Mouse (Mus musculus) midbrain, embryonic 12.5 days (tissue): ENCODE data around the gene Ppcdc. TPM values are rescaled to one million over a fixed set of nuclear protein-coding genes. Genes with fewer than 3 reads are reported as not detected.
A peak's percentile ranks its signal among the peaks of the same experiment; 100 is the strongest.

Experiments used
- ATAC-seq: fragments of 200-750 bp; cut with Nextera tagmentation; 2 replicates; pipeline ENCODE4 v1.8.0; 2017; ENCODE audit warnings: low read depth, moderate TSS enrichment, moderate library complexity; ENCODE audit not compliant: low FRiP score
- H3K27ac ChIP-seq: fragments of 300-500 bp; sonication (generic); replicated peaks from 2 replicates; pipeline ENCODE4 v1.5.1; 2016; ENCODE audit warnings: mild to moderate bottlenecking
- H3K27me3 ChIP-seq: fragments of 300-500 bp; sonication (generic); 2 replicates; pipeline ENCODE4 v1.6.1; 2016; ENCODE audit warnings: mild to moderate bottlenecking
- H3K36me3 ChIP-seq: fragments of 300-500 bp; sonication (generic); 2 replicates; pipeline ENCODE4 v1.6.1; 2016
- H3K4me1 ChIP-seq: fragments of 300-500 bp; sonication (generic); 2 replicates; pipeline ENCODE4 v1.6.1; 2016
- H3K4me2 ChIP-seq: fragments of 300-500 bp; sonication (generic); replicated peaks from 2 replicates; pipeline ENCODE4 v1.6.1; 2016; ENCODE audit warnings: mild to moderate bottlenecking, moderate library complexity
- H3K4me3 ChIP-seq: fragments of 300-500 bp; sonication (generic); 2 replicates; pipeline ENCODE4 v1.5.1; 2016; ENCODE audit warnings: mild to moderate bottlenecking
- H3K9ac ChIP-seq: fragments of 300-500 bp; sonication (generic); replicated peaks from 2 replicates; pipeline ENCODE4 v1.6.1; 2016; ENCODE audit warnings: mild to moderate bottlenecking, moderate library complexity
- H3K9me3 ChIP-seq: fragments of 300-500 bp; sonication (generic); 2 replicates; pipeline ENCODE4 v1.6.1; 2016; ENCODE audit warnings: mild to moderate bottlenecking
- WGBS: fragments of 180-500 bp; shearing (Covaris S2); methylation state at CpG from one replicate; pipeline ENCODE4 v1.1.7; 2016; 5-methylcytosine and 5-hydroxymethylcytosine counted together
- polyA plus RNA-seq: library from polyadenylated mRNA; unstranded; fragments of >200 nt; fragmentation: Nextera tagmentation; extraction: Ambion mirVana; gene quantifications from 2 replicates; pipeline ENCODE4 v1.2.1, GENCODE M21; 2016

Gene Ppcdc
- polyA plus RNA-seq, 1 experiment from 2014 or later, result 23.3 TPM

- H3K36me3 ChIP-seq, result peaks cover 62% of the 10 kb centered on the region
- WGBS, result 72% methylated on average over 1 of the region's 1 CpGs
- H3K9me3 ChIP-seq, result no peaks in the 10 kb centered on the region
- H3K9ac ChIP-seq, result no peak overlapping the region
- H3K27me3 ChIP-seq, result no peaks in the 10 kb centered on the region
- no peak overlapping the region for H3K4me3 ChIP-seq
- no peak overlapping the region for H3K27ac ChIP-seq
- no peaks in the 10 kb centered on the region for H3K4me1 ChIP-seq
- no peak for ATAC-seq
- H3K4me2 ChIP-seq, result no peak overlapping the region
Measured at GRCm38 (mm10) chr9:57449715-57450114, 9.8 kb upstream of the Ppcdc start.

- WGBS, result 97% methylated on average over 1 of the region's 1 CpGs
- Histone ChIP-seq H3K4me3 (no peak overlapping the region), H3K36me3 (peaks cover 35% of the 10 kb centered on the region), H3K9me3 (no peaks in the 10 kb centered on the region), H3K4me1 (peaks cover 8% of the 10 kb centered on the region), H3K27me3 (no peaks in the 10 kb centered on the region), H3K4me2 (no peak overlapping the region), H3K27ac (no peak overlapping the region), H3K9ac (no peak overlapping the region)
- ATAC-seq, result 0 out of 2 replicates have a peak, but pooled peaks have one; percentile 9
Measured at GRCm38 (mm10) chr9:57440620-57441019, 696 bp upstream of the Ppcdc start.

GRCm38 (mm10) chr9:57439083-57439482, 841 bp downstream of the Ppcdc start:
- 67% methylated on average over 7 of the region's 7 CpGs for WGBS
- no peak for ATAC-seq
- H3K4me3 ChIP-seq, result peak overlapping the region; percentile 49
- peak overlapping the region; percentile 59 for H3K4me2 ChIP-seq
- H3K9me3 ChIP-seq, result no peaks in the 10 kb centered on the region
- H3K27ac ChIP-seq, result no peak overlapping the region
- H3K36me3 ChIP-seq, result peaks cover 24% of the 10 kb centered on the region
- peak overlapping the region; percentile 69; the same call in 1 of the 2 replicates for H3K9ac ChIP-seq
- no peaks in the 10 kb centered on the region for H3K27me3 ChIP-seq
- peaks cover 8% of the 10 kb centered on the region for H3K4me1 ChIP-seq

- peaks cover 16% of the 10 kb centered on the region for H3K36me3 ChIP-seq
- no peak for ATAC-seq
- H3K4me3 ChIP-seq, result no peak overlapping the region
- no peaks in the 10 kb centered on the region for H3K9me3 ChIP-seq
- H3K9ac ChIP-seq, result no peak overlapping the region; the same call in 1 of the 2 replicates
- no peak overlapping the region for H3K27ac ChIP-seq
- WGBS, result 73% methylated on average over 10 of the region's 10 CpGs
- no peaks in the 10 kb centered on the region for H3K27me3 ChIP-seq
- peaks cover 11% of the 10 kb centered on the region for H3K4me1 ChIP-seq
- H3K4me2 ChIP-seq, result no peak overlapping the region
Measured at GRCm38 (mm10) chr9:57437896-57438614, 1.9 kb downstream of the Ppcdc start.

- H3K4me2 ChIP-seq, result no peak overlapping the region
- no peak overlapping the region for H3K4me3 ChIP-seq
- H3K27ac ChIP-seq, result no peak overlapping the region
- no peak overlapping the region for H3K9ac ChIP-seq
- H3K27me3 ChIP-seq, result peaks cover 9% of the 10 kb centered on the region
- no peaks in the 10 kb centered on the region for H3K36me3 ChIP-seq
- no peaks in the 10 kb centered on the region for H3K9me3 ChIP-seq
- 85% methylated on average over 5 of the region's 5 CpGs for WGBS
- no peak for ATAC-seq
- H3K4me1 ChIP-seq, result peaks cover 15% of the 10 kb centered on the region
Measured at GRCm38 (mm10) chr9:57436166-57436565, 3.8 kb downstream of the Ppcdc start.

- H3K36me3 ChIP-seq, result no peaks in the 10 kb centered on the region
- H3K27ac ChIP-seq, result no peak overlapping the region
- peaks cover 20% of the 10 kb centered on the region for H3K4me1 ChIP-seq
- H3K4me2 ChIP-seq, result no peak overlapping the region
- no peak overlapping the region for H3K9ac ChIP-seq
- peaks cover 9% of the 10 kb centered on the region for H3K27me3 ChIP-seq
- ATAC-seq, result no peak
- WGBS, result 91% methylated on average over 11 of the region's 11 CpGs
- no peaks in the 10 kb centered on the region for H3K9me3 ChIP-seq
- no peak overlapping the region for H3K4me3 ChIP-seq
Measured at GRCm38 (mm10) chr9:57434405-57435165, 5.3 kb downstream of the Ppcdc start.

GRCm38 (mm10) chr9:57433097-57434032, 6.6 kb downstream of the Ppcdc start:
- H3K9ac ChIP-seq, result no peak overlapping the region
- ATAC-seq, result peak; percentile 68; the same call in 1 of the 2 replicates
- no peaks in the 10 kb centered on the region for H3K36me3 ChIP-seq
- H3K27me3 ChIP-seq, result peaks cover 9% of the 10 kb centered on the region
- H3K4me2 ChIP-seq, result no peak overlapping the region
- 23% methylated on average over 11 of the region's 11 CpGs for WGBS
- H3K27ac ChIP-seq, result no peak overlapping the region
- no peak overlapping the region for H3K4me3 ChIP-seq
- H3K4me1 ChIP-seq, result peaks cover 13% of the 10 kb centered on the region
- H3K9me3 ChIP-seq, result no peaks in the 10 kb centered on the region

- Histone ChIP-seq H3K4me3 (no peak overlapping the region), H3K9me3 (no peaks in the 10 kb centered on the region), H3K9ac (no peak overlapping the region), H3K36me3 (no peaks in the 10 kb centered on the region), H3K4me2 (no peak overlapping the region), H3K4me1 (peaks cover 14% of the 10 kb centered on the region), H3K27ac (no peak overlapping the region), H3K27me3 (peaks cover 9% of the 10 kb centered on the region)
- WGBS, result 89% methylated on average over 3 of the region's 3 CpGs
- ATAC-seq, result no peak
Measured at GRCm38 (mm10) chr9:57432480-57432879, 7.4 kb downstream of the Ppcdc start.

GRCm38 (mm10) chr9:57431202-57431601, 8.7 kb downstream of the Ppcdc start:
- Histone ChIP-seq H3K4me1 (peaks cover 14% of the 10 kb centered on the region), H3K4me2 (no peak overlapping the region), H3K4me3 (no peak overlapping the region), H3K36me3 (0 out of 2 replicates have a peak, but pooled peaks cover 2% of the 10 kb centered on the region), H3K27me3 (peaks cover 9% of the 10 kb centered on the region), H3K27ac (peak overlapping the region; percentile 22; the same call in 1 of the 2 replicates), H3K9ac (0 out of 2 replicates have a peak overlapping the region, but pooled peaks have one; percentile 3), H3K9me3 (no peaks in the 10 kb centered on the region)
- ATAC-seq, result no peak
- WGBS, result 20% methylated on average over 9 of the region's 9 CpGs

GRCm38 (mm10) chr9:57428391-57428790, 11.5 kb downstream of the Ppcdc start:
- Histone ChIP-seq H3K27ac (no peak overlapping the region), H3K4me2 (no peak overlapping the region)
- 49% methylated on average over 4 of the region's 4 CpGs for WGBS

GRCm38 (mm10) chr9:57427937-57428336, 12.0 kb downstream of the Ppcdc start:
- Histone ChIP-seq H3K27ac (no peak overlapping the region), H3K4me2 (no peak overlapping the region), H3K4me1 (peaks cover 11% of the 10 kb centered on the region), H3K9ac (no peak overlapping the region), H3K4me3 (no peak overlapping the region), H3K27me3 (peaks cover 8% of the 10 kb centered on the region), H3K36me3 (0 out of 2 replicates have a peak, but pooled peaks cover 2% of the 10 kb centered on the region), H3K9me3 (no peaks in the 10 kb centered on the region)
- ATAC-seq, result no peak
- 64% methylated on average over 4 of the region's 4 CpGs for WGBS

More at GRCm38 (mm10) chr9:57428391-57428790, 11.5 kb downstream of the Ppcdc start:
- Histone ChIP-seq H3K4me3 (no peak overlapping the region), H3K4me1 (peaks cover 11% of the 10 kb centered on the region), H3K27me3 (peaks cover 9% of the 10 kb centered on the region), H3K9ac (no peak overlapping the region), H3K9me3 (no peaks in the 10 kb centered on the region), H3K36me3 (0 out of 2 replicates have a peak, but pooled peaks cover 2% of the 10 kb centered on the region)
- no peak for ATAC-seq
